Mouse (Mus musculus): ENCODE data around the gene Baiap3. TPM values are rescaled to one million over a fixed set of nuclear protein-coding genes. Genes with fewer than 3 reads are reported as not detected.
A peak's percentile ranks its signal among the peaks of the same experiment; 100 is the strongest.
"Not testable (repeated sequence)": the region's sequence is repeated elsewhere in the genome, so short reads cannot be mapped to it uniquely, and the experiment has no call there.

The Baiap3 gene
- total and polyA plus RNA-seq, 2 experiments from 2014 or later, result 48.4 to 94.2 TPM

- H3K4me2 ChIP-seq (ENCODE audit: low read depth, low read length, poor library complexity, severe bottlenecking), result no peak overlapping the region
- no peaks in the 10 kb centered on the region for H3K27me3 ChIP-seq (ENCODE audit: insufficient read depth, low read length)
- no peak for TF ChIP-seq CTCF (IDR thresholded peaks at IDR 0.05)
- no peaks in the 10 kb centered on the region for H3K4me1 ChIP-seq (ENCODE audit: insufficient read depth, low read length)
- H3K9me3 ChIP-seq (ENCODE audit: low read length), result no peaks in the 10 kb centered on the region
- DNase-seq (ENCODE audit: low spot score) (no peak), ATAC-seq (ENCODE audit: low FRiP score) (no peak)
- H3K27ac ChIP-seq (ENCODE audit: low read depth, low read length), result no peak overlapping the region
- H3K36me3 ChIP-seq (ENCODE audit: insufficient read depth, low read length), result peaks cover 48% of the 10 kb centered on the region
- 88% methylated on average over 5 of the region's 5 CpGs for WGBS
- H3K4me3 ChIP-seq (ENCODE audit: low read depth, low read length), result no peak overlapping the region
- H3K9ac ChIP-seq (replicated peaks; ENCODE audit: low read length, poor library complexity, severe bottlenecking), result no peak overlapping the region
These were observed 28.2 kb downstream of the Baiap3 start for GRCm38 (mm10) chr17:25227991-25228390.

DNA sequence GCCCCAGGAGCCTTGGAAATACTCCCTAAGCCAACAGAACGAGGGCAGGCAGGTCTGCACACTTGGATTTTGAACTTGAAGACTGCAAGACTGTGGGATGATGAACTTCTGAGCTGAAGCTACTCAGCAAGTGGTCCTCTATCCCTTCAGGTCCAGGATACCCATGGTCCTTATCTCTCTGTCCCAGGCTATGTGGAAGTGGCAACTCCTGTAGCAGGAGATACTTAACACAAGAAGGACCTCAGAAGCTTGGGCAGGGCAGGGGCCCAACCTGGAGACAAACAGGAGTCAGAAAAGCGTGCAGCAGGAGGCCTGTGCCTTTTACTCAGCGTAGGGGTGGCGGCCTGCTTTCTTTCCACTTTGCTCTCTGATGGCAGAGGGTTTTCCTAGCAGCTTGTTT lies 30.5 kb downstream of the Baiap3 start:
- Histone ChIP-seq H3K27me3 (ENCODE audit: insufficient read depth, low read length) (no peaks in the 10 kb centered on the region), H3K4me3 (ENCODE audit: low read depth, low read length) (no peak overlapping the region), H3K4me2 (ENCODE audit: low read depth, low read length, poor library complexity, severe bottlenecking) (no peak overlapping the region), H3K9ac (replicated peaks; ENCODE audit: low read length, poor library complexity, severe bottlenecking) (no peak overlapping the region), H3K9me3 (ENCODE audit: low read length) (no peaks in the 10 kb centered on the region), H3K36me3 (ENCODE audit: insufficient read depth, low read length) (peaks cover 40% of the 10 kb centered on the region), H3K4me1 (ENCODE audit: insufficient read depth, low read length) (peaks cover 5% of the 10 kb centered on the region; the same call in 1 of the 2 replicates), H3K27ac (ENCODE audit: low read depth, low read length) (no peak overlapping the region)
- no peak for TF ChIP-seq CTCF (IDR thresholded peaks at IDR 0.05)
- ATAC-seq (ENCODE audit: low FRiP score) (no peak), DNase-seq (ENCODE audit: low spot score) (no peak)
- WGBS, result 87% methylated on average over 4 of the region's 4 CpGs

GRCm38 (mm10) chr17:25224586-25225222 lies 31.5 kb downstream of the Baiap3 start:
- H3K4me1 ChIP-seq (ENCODE audit: insufficient read depth, low read length), result peaks cover 5% of the 10 kb centered on the region; the same call in 1 of the 2 replicates
- no peak for DNase-seq (ENCODE audit: low spot score)
- 85% methylated on average over 7 of the region's 7 CpGs for WGBS
- H3K27me3 ChIP-seq (ENCODE audit: insufficient read depth, low read length), result no peaks in the 10 kb centered on the region
- no peak overlapping the region for H3K27ac ChIP-seq (ENCODE audit: low read depth, low read length)
- peaks cover 36% of the 10 kb centered on the region for H3K36me3 ChIP-seq (ENCODE audit: insufficient read depth, low read length)
- TF ChIP-seq CTCF (IDR thresholded peaks at IDR 0.05), result no peak
- no peak for ATAC-seq (ENCODE audit: low FRiP score)
- no peak overlapping the region for H3K9ac ChIP-seq (replicated peaks; ENCODE audit: low read length, poor library complexity, severe bottlenecking)
- H3K9me3 ChIP-seq (ENCODE audit: low read length), result no peaks in the 10 kb centered on the region
- no peak overlapping the region for H3K4me2 ChIP-seq (ENCODE audit: low read depth, low read length, poor library complexity, severe bottlenecking)
- H3K4me3 ChIP-seq (ENCODE audit: low read depth, low read length), result no peak overlapping the region

- ATAC-seq (ENCODE audit: low FRiP score) (no peak), DNase-seq (ENCODE audit: low spot score) (no peak)
- H3K9me3 ChIP-seq (ENCODE audit: low read length), result no peaks in the 10 kb centered on the region
- H3K4me3 ChIP-seq (ENCODE audit: low read depth, low read length), result peak overlapping the region; percentile 35
- TF ChIP-seq CTCF (IDR thresholded peaks at IDR 0.05), result no peak
- WGBS, result 37% methylated on average over 6 of the region's 6 CpGs
- H3K4me1 ChIP-seq (ENCODE audit: insufficient read depth, low read length), result peaks cover 5% of the 10 kb centered on the region; the same call in 1 of the 2 replicates
- peak overlapping the region; percentile 70 for H3K27ac ChIP-seq (ENCODE audit: low read depth, low read length)
- H3K36me3 ChIP-seq (ENCODE audit: insufficient read depth, low read length), result peaks cover 36% of the 10 kb centered on the region
- H3K9ac ChIP-seq (replicated peaks; ENCODE audit: low read length, poor library complexity, severe bottlenecking), result peak overlapping the region; percentile 55
- H3K27me3 ChIP-seq (ENCODE audit: insufficient read depth, low read length), result no peaks in the 10 kb centered on the region
- H3K4me2 ChIP-seq (ENCODE audit: low read depth, low read length, poor library complexity, severe bottlenecking), result peak overlapping the region; percentile 49
These were observed 33.1 kb downstream of the Baiap3 start for GRCm38 (mm10) chr17:25222951-25223601.

DNA sequence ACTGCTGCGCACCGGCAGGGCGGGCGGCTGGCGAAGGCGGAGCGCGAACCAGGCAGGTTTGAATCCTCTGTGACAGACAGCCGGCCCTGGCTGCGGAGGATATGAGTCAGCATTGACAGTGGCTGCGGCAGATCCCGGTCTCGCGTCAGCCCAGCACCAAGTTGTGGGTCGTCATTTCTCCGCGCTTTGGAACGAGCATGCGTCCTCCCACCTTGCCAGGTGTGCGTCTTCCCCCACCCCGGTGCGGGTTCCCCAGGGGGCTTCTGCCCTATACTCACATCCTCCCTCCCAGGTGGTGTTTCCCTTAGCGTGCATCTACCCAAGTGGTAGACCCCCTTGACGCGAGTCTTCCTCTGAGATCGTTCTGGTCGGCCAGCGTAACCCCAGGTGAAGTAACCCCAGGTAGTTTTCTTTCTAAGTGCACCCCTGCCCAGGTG lies 33.6 kb downstream of the Baiap3 start:
- Histone ChIP-seq H3K9ac (replicated peaks; ENCODE audit: low read length, poor library complexity, severe bottlenecking) (peak overlapping the region; percentile 55), H3K36me3 (ENCODE audit: insufficient read depth, low read length) (peaks cover 38% of the 10 kb centered on the region), H3K4me3 (ENCODE audit: low read depth, low read length) (peak overlapping the region; percentile 35), H3K27ac (ENCODE audit: low read depth, low read length) (peak overlapping the region; percentile 70), H3K4me2 (ENCODE audit: low read depth, low read length, poor library complexity, severe bottlenecking) (peak overlapping the region; percentile 64)
- H3K4me1 ChIP-seq (ENCODE audit: insufficient read depth, low read length); H3K27me3 ChIP-seq (ENCODE audit: insufficient read depth, low read length); H3K9me3 ChIP-seq (ENCODE audit: low read length): not testable (repeated sequence)
- WGBS, result 13% methylated on average over 11 of the region's 28 CpGs
- ATAC-seq (ENCODE audit: low FRiP score) (peak; percentile 95), DNase-seq (ENCODE audit: low spot score) (peak; percentile 19)

DNA sequence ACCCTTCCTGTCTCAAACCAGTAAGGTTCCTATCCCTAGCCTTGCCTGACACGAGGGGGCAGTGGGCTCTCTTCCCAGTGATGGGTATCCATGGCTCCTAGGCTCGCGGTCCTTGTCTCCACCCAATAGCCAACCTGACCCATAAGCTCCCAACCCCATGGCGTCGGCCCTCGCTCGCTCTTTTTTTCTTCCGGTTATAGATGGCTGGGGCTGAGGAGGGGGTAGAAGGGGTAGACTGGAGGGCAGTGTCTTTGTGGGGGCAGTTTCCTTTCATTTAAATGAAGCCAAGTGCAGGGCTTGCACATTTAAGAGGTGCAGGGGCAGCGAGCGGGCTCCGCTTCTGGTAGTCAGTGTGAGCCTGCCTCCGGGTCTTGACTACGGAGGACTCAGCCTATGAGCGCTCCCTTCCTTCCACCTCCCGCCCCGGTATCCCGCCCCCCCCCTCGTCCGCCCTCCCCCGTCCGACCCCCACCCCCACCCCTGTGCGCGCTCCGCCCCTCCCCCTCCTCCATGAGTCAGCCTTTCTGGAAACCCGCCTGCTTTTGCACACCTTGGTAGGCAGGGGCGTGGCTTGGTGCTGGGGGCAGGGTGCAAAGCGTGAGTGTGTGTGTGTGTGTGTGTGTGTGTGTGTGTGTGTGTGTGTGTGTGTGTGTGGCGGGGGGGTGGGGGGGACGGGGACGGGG lies 34.2 kb downstream of the Baiap3 start:
- Histone ChIP-seq H3K9me3 (ENCODE audit: low read length) (no peaks in the 10 kb centered on the region), H3K4me2 (ENCODE audit: low read depth, low read length, poor library complexity, severe bottlenecking) (peak overlapping the region; percentile 64), H3K27ac (ENCODE audit: low read depth, low read length) (peak overlapping the region; percentile 67), H3K4me3 (ENCODE audit: low read depth, low read length) (peak overlapping the region; percentile 34), H3K4me1 (ENCODE audit: insufficient read depth, low read length) (peaks cover 5% of the 10 kb centered on the region; the same call in 1 of the 2 replicates), H3K27me3 (ENCODE audit: insufficient read depth, low read length) (no peaks in the 10 kb centered on the region), H3K36me3 (ENCODE audit: insufficient read depth, low read length) (peaks cover 37% of the 10 kb centered on the region), H3K9ac (replicated peaks; ENCODE audit: low read length, poor library complexity, severe bottlenecking) (peak overlapping the region; percentile 65)
- DNase-seq (ENCODE audit: low spot score) (peak; percentile 67), ATAC-seq (ENCODE audit: low FRiP score) (peak; percentile 83)
- 2% methylated on average over 24 of the region's 30 CpGs for WGBS
- peak; percentile 47 for TF ChIP-seq CTCF (IDR thresholded peaks at IDR 0.05)

Data from midbrain, postnatal 0 days (tissue).